Mouse (Mus musculus) embryo, embryonic 11 days (tissue): Measurements from ENCODE around the gene Enpp3.

ENCODE experiments used
- DNase-seq: peaks from one replicate; pipeline ENCODE4 v3.0.0-alpha.2; 2015

Gene Enpp3

GRCm38 (mm10) chr10:24842676-24843075, at the start of gene Enpp3:
Gene Enpp3, minus strand, starts transcription at chr10:24842823.
- DNase-seq: no peak

GRCm38 (mm10) chr10:24888343-24888742, 45.7 kb upstream of the Enpp3 start:
- no peak for DNase-seq

- DNase-seq: peak; percentile 59
Observed at GRCm38 (mm10) chr10:24886008-24886407, 43.4 kb upstream of the Enpp3 start.

- DNase-seq: peak; percentile 7
Observed at GRCm38 (mm10) chr10:24873624-24874023, 31.0 kb upstream of the Enpp3 start.

- DNase-seq: peak; percentile 94
Observed at GRCm38 (mm10) chr10:24869760-24870290, 27.2 kb upstream of the Enpp3 start, which contains the start of gene Med23. Gene Med23, plus strand, starts transcription at chr10:24869986.

GRCm38 (mm10) chr10:24864434-24864833, 21.8 kb upstream of the Enpp3 start:
- no peak for DNase-seq

- no peak for DNase-seq
Observed at GRCm38 (mm10) chr10:24863146-24863545, 20.5 kb upstream of the Enpp3 start.

GRCm38 (mm10) chr10:24841998-24842397, 625 bp downstream of the Enpp3 start:
- DNase-seq: no peak

- no peak for DNase-seq
Observed at GRCm38 (mm10) chr10:24840795-24841194, 1.8 kb downstream of the Enpp3 start.

- peak; percentile 33 for DNase-seq
Observed at GRCm38 (mm10) chr10:24836366-24837038, 6.1 kb downstream of the Enpp3 start.

GRCm38 (mm10) chr10:24835702-24836342, 6.8 kb downstream of the Enpp3 start:
- peak; percentile 69 for DNase-seq

- DNase-seq: peak; percentile 48
Observed at GRCm38 (mm10) chr10:24834634-24835371, 7.8 kb downstream of the Enpp3 start.

GRCm38 (mm10) chr10:24832306-24832705, 10.3 kb downstream of the Enpp3 start:
- DNase-seq: no peak

- DNase-seq: no peak
Observed at GRCm38 (mm10) chr10:24831377-24832095, 11.1 kb downstream of the Enpp3 start.

GRCm38 (mm10) chr10:24830448-24830847, 12.2 kb downstream of the Enpp3 start:
- no peak for DNase-seq

- no peak for DNase-seq
Observed at GRCm38 (mm10) chr10:24828136-24828535, 14.5 kb downstream of the Enpp3 start.

GRCm38 (mm10) chr10:24826130-24826529, 16.5 kb downstream of the Enpp3 start:
- peak; percentile 46 for DNase-seq

- no peak for DNase-seq
Observed at GRCm38 (mm10) chr10:24825456-24826081, 17.1 kb downstream of the Enpp3 start.

- no peak for DNase-seq
Observed at GRCm38 (mm10) chr10:24824621-24825020, 18.0 kb downstream of the Enpp3 start.

- no peak for DNase-seq
Observed at GRCm38 (mm10) chr10:24823697-24824535, 18.7 kb downstream of the Enpp3 start.

GRCm38 (mm10) chr10:24823265-24823664, 19.4 kb downstream of the Enpp3 start:
- no peak for DNase-seq
